Mouse (Mus musculus): ENCODE data around the gene Wfdc3. TPM values are rescaled to one million over a fixed set of nuclear protein-coding genes. Genes with fewer than 3 reads are reported as not detected.
A peak's percentile ranks its signal among the peaks of the same experiment; 100 is the strongest.

The Wfdc3 gene
- total RNA-seq, 2 experiments from 2014 or later = not detected

DNA sequence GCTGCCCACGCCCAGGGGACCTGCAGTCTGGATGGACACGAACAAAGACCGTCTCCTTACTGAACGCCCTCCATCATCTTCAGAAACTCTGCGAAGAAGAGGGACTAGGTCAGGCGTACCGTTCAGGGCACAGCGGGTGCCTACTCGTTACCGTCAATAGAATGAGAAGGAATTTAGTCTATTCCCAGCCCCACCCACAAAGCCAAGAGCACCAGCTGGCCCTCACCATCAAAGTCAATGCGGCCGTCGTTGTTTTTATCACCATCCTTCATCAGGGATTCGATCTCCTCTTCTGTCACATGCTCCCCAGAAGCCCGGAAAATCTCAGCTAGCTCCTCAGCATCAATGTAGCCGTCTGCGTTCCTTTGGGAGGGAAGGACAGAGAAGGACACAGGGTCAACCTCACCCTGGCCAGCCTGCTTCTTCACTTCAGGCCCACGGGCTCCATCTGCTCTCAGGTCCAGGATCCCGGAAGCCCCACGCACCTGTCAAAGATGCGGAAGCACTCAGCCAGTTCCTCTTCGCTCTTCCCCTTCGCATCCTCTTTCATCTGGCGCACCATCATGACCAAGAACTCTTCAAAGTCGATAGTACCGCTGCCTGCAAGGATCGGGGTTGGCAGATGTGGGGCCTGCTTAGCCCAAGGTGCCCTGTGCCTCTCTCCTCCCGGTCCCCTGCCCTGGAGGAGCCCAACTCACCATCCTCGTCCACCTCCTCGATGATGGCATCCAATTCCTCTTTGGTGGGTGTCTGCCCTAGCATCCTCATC, 31.7 kb upstream of the Wfdc3 start:
- ATAC-seq (replicated peaks; ENCODE audit: poor library complexity, severe bottlenecking) = no peak

DNA sequence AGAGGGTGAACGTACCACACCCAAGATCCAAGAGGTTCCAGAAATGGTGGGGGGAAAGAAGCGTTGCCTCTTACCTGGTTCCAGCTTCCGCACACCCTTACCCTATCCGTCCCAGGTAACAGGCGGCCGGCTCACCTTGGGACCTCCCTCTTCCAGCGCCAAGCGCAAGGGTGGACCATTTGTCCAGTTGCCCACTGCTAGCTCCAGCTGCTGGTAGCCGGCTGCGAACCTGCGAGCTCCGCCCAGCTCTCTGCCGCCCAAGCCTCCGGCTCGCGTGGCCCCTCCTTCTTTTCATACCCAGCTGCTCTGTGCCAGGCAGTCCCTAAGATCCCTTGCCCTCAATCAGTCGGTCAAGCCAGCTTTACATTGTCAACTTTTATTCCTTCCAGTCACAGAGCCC, 31.1 kb upstream of the Wfdc3 start:
- ATAC-seq (replicated peaks; ENCODE audit: poor library complexity, severe bottlenecking) = no peak

DNA sequence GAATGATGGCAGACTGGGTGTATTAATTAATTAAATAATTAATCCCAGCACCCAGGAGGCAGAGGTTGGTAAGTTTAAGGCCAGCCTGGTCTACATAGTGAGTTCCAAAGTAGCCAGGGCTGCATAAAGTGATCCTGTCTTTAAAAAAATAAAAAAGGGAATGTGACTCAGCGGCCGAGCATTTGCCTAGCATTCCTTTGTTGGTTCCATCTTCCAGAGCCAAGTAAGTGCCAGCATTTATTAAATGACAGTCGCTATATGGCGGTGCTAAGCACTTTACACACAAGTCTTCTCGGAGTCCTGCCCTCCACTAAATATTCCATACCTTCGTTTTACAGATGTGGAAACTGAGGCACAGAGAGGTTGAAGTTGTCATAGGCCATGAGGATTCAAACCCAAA, 30.4 kb upstream of the Wfdc3 start:
- ATAC-seq (replicated peaks; ENCODE audit: poor library complexity, severe bottlenecking) = no peak

DNA sequence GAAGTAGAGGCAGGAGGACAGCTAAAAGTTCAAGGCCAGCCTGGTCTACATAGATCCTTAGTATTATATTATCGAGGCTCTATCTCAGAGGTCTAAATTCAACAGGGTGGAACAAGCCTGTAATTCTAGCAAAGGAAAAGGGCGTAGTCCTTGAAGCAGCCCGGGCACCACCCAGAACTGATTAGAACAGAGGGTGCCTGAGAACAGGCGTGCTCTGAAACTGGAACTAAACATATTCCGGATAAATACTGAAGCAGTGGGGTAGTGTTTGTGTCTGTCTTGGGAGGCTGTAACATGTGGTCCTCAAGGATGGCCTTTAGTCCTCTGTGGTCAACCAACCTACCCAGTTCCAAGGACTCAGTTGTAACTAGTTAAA, 28.2 kb upstream of the Wfdc3 start:
- no peak for ATAC-seq (replicated peaks; ENCODE audit: poor library complexity, severe bottlenecking)

DNA sequence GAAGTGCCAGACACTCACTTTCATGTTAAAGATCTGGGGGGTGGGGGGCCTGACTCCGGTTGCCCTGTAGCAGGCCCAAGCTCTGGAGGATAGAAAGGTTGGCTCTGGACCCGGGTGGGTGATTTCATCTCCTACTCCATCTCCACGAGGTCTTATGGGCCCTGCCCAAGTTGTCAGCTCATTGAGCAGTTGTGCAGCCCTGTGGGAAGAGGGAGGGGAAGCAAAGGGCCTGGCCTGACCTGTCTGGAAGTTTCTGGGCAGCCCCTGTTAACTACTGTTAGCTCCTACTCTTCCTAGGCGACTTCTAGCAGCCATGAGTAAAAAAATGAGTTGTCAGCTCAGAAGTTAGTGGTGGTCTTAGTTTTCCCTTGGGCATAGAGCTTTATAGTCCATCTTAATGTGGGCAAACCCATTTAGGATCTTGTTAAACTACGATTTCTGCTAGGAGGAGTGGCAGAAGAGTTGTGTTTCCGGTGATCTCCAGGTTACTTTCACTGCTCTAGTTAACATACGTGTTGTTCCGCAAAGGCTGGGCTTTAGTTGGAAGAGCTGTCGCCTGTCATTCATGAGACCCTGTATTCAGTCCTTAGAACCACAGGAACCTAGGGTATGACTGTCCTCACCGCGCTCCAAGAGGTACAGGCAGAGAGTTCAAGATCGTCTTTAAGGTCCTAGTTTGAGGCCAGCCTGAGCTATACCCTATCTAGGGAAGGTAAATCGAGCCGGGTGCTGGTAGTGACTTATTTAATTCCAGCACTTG, 27.7 kb upstream of the Wfdc3 start:
- no peak for ATAC-seq (replicated peaks; ENCODE audit: poor library complexity, severe bottlenecking)

DNA sequence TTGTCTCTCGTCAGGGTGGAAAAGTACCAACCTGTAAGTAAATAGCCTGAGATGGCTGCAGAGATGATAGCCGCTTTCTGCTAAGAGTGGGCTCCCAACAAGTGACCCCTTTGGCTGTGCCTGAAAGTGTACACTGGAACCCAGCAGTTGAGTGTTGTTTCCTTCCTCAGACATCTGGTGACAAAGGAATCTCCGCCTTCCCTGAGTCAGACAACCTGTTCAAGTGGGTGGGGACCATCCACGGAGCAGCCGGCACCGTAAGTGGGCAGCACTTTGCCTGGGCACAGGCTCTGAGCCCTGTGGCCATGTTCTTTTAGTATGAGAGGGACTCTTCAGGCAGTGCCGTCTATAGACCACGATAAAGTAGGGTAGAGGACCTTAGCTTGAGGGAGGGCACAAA, 25.4 kb upstream of the Wfdc3 start:
- ATAC-seq (replicated peaks; ENCODE audit: poor library complexity, severe bottlenecking) = no peak

DNA sequence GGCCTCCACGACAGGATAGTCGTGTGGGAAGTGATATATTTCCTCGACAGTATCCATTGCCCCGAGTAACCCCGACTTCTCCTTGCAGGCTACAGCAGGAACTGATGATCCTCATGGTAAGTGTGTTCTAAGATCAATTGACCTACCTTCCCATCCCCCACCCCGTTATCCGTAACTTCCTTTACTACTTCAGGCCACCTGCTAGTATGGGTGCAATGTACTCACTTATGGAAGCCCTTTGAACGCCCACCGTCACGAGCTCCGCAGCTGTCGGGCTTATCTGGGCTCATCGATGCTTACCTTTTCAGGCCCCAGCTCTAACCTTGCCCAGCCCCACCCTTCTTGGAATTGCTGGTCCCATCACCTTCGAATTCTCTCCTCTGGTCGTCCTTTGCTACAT, 24.5 kb upstream of the Wfdc3 start:
- ATAC-seq (replicated peaks; ENCODE audit: poor library complexity, severe bottlenecking) = peak; percentile 3; the same call in 1 of the 2 replicates

DNA sequence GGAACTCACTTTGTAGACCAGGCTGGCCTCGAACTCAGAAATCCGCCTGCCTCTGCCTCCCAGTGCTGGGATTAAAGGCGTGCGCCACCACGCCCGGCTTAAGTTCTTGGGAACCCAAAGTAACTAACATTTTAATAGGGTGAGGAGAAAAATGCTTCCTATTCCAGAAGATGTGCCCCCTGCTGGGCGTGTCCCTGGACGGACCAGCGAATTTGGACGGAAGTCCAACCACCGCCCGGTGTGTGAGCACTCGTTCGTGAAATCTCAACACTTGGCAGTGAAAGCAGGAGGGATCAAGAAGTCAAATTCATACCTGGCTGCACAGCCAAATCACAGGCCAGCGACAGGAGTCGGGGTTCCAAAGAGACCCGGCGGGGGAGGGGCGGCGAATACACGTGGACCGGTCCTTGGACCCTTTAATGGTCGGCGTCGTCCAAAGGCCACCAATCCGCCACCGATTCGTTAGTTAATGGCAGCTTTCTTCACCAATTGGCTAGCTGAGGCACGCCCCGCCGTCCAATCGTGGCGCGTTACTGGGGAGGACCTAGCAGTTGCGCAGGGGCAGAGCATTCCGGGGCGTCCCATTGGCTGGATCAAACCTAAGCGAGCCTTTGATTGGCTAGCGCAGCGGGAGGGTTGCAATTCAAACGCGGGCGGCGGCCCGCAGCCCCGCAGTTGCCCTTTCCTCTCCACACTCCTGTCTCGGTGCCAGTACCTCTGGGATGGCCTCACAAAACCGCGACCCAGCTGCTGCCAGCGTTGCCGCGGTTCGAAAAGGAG, 23.7 kb upstream of the Wfdc3 start, which contains the start of gene Ube2c:
Ube2c (plus strand) TSS at position 641 of the 780 bp plus-strand sequence.
- peak; percentile 97 for ATAC-seq (replicated peaks; ENCODE audit: poor library complexity, severe bottlenecking)

DNA sequence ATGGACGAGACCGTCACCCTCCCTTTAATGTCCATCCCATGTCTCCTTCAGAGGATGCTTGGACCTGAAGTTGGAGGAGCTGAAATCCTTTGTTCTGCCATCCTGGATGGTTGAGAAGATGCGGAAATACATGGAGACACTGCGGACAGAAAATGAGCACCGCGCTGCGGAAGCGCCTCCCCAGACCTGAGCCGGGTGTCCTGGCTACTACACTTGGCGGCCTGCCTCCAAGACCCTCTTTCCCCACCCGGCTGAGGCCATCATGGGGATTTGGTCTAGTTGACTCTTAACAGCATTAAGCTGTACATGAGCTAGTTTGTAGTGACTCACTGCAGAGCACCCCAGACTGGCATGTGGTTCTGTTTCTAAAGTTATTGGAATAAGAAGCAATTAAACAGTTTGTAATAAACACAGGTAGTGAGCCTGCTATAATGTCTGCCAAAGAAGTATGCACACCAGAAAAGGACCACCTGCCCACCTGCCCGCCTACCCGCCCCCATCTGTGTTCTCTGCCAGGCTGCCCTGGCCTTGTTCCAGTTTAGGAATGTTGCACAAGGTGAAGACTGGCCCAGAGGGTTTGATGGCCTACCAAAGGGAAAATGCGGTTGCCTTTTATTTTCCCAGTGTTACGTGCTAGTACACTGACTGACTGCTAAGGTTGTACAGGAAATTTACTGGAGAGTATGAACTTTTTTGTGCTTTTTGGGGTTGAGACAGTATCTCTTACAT, 22.2 kb upstream of the Wfdc3 start:
- no peak for ATAC-seq (replicated peaks; ENCODE audit: poor library complexity, severe bottlenecking)

DNA sequence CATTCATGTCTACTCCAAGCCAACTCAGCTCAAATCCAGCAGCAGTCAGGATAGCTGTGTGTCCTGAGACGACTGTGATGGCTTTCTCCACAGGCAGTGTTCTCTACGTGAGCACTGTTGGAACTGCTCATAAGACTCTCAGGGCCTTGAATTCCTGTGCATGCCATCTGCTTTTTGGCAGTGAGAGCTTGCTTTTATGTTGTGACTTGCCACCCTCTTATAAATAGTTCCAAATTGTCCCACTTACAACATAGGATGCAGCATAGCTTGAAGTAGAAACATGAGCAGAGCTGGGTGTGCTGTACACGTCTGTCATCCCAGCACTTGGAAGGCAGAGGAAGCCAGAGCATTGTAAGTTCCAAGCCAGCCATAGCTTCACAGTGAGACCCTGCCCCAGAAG, 20.1 kb upstream of the Wfdc3 start:
- no peak for ATAC-seq (replicated peaks; ENCODE audit: poor library complexity, severe bottlenecking)

DNA sequence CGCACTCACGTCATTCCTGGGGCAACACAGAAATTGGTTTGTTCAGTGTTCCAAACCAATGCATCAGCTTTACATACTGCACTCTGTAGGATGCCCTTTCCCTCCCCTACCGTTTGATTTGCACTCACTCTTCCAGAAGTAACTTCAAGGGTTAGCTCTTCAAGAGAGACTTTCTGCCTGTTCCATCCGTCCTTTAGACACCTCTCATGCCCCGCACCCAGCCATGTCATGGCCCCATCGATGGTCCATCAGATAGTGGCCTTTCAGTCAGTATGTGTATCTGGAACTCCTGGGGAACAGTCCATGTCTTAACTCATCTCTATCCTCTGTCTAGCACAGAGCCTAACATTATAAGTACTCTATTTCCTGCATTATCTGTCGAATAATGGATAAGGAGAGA, 16.9 kb upstream of the Wfdc3 start:
- no peak for ATAC-seq (replicated peaks; ENCODE audit: poor library complexity, severe bottlenecking)

DNA sequence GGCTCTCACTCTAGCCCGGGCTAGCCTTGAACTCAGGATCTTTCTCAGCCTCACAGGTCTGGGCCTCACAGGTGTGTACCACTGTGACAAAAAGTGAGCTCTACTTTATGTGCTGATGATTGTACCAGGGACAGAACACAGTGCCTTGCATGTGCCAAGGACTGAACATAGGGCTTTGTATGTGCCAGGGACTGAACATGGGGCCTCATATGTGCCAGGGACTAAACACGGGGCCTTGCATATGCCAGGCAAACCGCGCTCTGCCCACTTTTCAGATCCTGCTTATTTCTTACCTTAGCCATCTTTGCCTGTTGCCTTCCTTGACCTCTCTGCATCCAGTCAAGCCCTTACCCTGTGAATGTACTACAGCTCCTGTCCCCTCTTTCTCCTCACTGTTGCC, 16.2 kb upstream of the Wfdc3 start:
- no peak for ATAC-seq (replicated peaks; ENCODE audit: poor library complexity, severe bottlenecking)

DNA sequence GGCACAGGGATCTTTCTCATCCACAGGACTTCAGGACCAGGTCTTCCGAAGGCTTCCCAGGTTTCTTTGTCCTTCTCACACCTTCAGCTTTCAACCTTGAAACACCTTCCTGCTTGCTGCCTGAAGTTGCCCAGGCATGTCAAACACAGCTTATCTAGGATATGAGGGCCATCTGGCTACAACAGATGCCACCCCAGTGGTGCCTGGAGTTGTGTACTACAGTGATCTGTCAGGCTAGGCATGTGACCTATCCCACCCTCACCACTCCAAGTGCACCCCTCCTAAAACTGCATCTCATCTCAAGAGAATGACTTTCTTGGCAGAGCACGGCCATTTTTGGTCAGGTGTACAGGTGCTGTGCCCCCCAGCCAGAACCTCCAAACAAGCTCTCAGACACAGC, 15.8 kb upstream of the Wfdc3 start:
- ATAC-seq (replicated peaks; ENCODE audit: poor library complexity, severe bottlenecking) = no peak

DNA sequence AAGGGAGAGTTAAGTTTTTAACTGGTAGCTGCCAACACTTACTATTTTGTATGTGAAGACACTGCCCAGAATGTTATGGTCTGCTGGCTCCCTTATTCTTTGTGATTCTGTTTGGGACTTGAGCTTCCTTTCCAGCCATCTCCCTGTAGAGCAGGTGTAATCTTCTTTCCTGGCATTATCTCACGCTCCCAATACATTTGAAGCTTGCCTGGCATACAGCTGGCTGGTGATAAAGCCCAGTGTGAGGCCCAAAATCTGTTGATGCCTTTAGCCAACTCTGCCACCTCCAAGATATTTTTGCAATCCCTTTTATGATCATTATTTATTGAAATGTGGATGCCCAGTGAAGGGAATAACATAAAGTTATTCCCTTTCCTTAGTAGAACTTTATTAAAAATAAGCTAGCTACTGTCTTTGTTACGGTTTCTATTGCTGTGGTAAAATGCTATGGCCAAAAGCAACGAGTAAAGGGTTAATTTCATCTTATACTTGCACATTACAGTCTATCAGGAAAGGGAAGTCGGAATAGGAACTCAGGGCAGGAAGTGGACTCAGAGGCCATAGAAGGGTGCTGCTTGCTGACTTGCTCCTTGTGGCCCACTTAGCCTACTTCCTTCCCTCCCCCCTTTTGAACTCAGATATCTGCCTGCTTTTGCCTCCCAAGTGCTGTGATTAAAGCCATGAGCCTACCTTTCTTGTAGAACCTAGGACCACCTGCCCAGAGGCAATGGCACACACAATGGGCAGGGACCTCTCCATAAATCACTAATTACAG, 14.5 kb upstream of the Wfdc3 start:
- ATAC-seq (replicated peaks; ENCODE audit: poor library complexity, severe bottlenecking) = peak; percentile 61

DNA sequence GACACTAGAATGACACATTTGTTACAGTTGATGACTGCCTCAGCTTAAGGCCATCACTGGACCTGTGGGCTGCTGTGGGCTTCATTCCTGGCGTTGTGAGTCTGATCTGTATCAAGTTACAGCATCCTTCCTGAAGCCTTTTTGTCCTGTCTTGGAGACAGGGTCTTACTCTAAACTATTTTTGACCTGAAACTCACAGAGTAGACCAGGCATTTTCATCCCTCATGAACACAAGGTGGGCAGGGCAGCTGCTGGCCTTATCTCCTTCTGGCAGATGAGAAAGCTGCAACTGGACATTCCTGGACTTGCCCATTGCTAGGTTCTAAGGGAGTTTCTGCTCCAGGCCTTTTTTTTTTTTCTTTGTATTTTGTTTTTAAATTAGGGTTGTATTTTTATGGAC, 13.0 kb upstream of the Wfdc3 start:
- no peak for ATAC-seq (replicated peaks; ENCODE audit: poor library complexity, severe bottlenecking)

DNA sequence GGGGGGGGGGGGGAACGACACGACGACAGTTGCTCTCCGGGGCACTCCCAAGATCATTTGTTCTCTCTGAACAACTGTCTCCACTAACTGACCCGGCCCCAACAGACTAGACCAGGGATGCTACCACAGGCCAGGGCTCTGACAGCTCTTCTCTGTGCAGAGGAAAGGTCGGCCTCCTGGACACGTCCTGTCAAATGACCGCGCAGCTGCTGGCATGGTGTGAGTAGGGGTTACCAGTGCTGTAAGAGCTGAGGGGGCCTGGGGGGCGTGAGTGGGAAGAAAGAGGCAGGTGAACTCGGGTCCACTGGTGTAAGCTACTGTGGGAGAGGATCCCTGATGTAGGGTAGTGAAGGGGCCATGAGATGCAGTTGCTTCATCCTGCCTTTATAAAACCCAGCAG, 12.1 kb upstream of the Wfdc3 start:
- ATAC-seq (replicated peaks; ENCODE audit: poor library complexity, severe bottlenecking) = no peak

DNA sequence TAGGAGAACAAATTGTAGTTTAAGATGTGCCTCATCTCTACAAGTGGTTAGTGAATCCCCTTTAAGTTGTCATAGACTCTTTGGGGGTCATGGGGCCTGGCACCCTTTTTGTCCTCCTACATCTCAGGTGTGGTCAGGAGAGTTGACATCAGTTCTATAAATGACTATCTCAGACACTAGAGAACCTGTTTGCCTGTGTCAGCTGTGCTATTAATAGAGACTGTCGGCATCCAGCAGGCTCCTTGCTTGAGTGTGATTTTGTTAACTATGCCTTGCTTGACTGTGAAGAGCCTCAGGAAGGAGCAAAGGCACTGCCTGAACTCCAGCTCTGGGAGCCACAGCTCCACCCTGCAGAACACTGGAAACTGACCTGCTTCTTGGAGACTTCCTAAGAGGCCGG, 9.1 kb upstream of the Wfdc3 start:
- ATAC-seq (replicated peaks; ENCODE audit: poor library complexity, severe bottlenecking) = no peak

DNA sequence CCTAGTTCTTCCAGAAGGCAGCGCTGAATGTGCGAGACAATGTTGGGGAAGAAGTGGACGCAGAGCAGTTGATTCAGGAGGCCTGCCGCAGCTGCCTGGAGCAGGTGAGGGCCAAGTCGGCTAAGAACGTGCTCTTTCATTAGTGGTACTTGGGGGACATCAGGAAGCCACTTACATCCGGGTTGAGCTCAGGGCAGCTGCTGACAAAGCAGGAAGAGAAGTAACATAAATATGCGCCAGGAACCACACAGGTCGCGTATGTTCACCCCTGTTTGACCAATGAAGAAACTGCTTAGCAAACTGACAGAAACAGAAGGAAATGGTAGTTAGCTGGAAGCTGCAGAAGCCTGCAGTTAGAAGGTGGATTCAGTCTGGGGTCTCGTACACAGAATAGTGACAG, 8.4 kb upstream of the Wfdc3 start:
- ATAC-seq (replicated peaks; ENCODE audit: poor library complexity, severe bottlenecking) = peak; percentile 55

DNA sequence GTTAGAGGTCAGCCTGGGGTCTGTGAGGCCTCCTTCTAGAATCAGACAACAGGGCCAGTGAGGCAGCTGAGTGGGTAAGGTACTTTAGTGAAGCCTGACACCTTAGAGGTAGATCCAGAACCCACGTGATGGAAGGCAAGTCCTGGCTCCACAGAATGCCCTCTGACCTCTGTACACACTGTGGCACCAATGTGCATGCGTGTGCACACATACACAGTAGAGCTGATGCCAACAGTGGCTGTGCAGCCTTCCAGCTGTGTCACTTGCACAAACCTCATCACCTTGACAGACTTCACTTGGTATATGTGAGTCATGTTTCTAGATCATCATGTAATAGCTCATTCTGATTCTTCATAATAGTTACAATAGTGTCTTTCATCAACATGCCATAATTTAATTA, 6.7 kb upstream of the Wfdc3 start:
- ATAC-seq (replicated peaks; ENCODE audit: poor library complexity, severe bottlenecking) = no peak

DNA sequence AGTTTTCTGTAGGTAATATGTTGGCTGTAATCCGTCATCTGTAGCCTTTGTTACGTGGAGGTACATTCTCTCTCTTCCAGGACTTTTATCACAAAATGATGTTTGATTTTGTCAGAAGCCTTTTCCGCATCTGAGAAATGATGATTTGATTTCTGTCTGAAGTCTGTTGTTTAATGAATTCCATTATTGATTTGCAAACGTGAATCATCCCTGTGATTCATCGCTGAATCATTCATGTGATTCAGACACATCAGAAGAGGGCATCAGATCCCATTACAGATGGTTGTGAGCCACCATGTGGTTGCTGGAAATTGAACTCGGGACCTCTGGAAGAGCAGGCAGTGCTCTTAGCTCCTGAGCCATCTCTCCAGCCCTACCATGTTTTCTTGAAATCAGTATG, 3.3 kb upstream of the Wfdc3 start:
- no peak for ATAC-seq (replicated peaks; ENCODE audit: poor library complexity, severe bottlenecking)

Measured in granulocyte monocyte progenitor cell, adult 5-6 weeks (primary cell).